Mouse (Mus musculus) bone marrow macrophage, adult 2 months (primary cell): ENCODE data around the gene Armh1. TPM values are rescaled to one million over a fixed set of nuclear protein-coding genes. Genes with fewer than 3 reads are reported as not detected.

Experiments used
- H3K27ac ChIP-seq: 2 replicates; pipeline ENCODE4 v1.5.1; 2012; ENCODE audit warnings: low read depth, low read length; ENCODE audit not compliant: insufficient read depth
- H3K4me1 ChIP-seq: 2 replicates; pipeline ENCODE4 v1.6.1; 2012; ENCODE audit warnings: low read length; ENCODE audit not compliant: control insufficient read depth, insufficient read depth
- H3K4me3 ChIP-seq: 2 replicates; pipeline ENCODE4 v1.5.1; 2012; ENCODE audit warnings: mild to moderate bottlenecking, low read length, moderate library complexity; ENCODE audit not compliant: insufficient read depth
- CTCF ChIP-seq: IDR thresholded peaks from 2 replicates; pipeline ENCODE4 v1.5.1; 2012; ENCODE audit warnings: low read depth, mild to moderate bottlenecking, low read length, moderate library complexity
- POLR2A ChIP-seq: IDR thresholded peaks from 2 replicates; pipeline ENCODE4 v1.6.1; 2012; ENCODE audit warnings: mild to moderate bottlenecking, low read depth, low read length, borderline replicate concordance
- polyA plus RNA-seq: library from polyadenylated mRNA; stranded (reverse); fragments of >200 nt; gene quantifications from 2 replicates; pipeline ENCODE4 v1.2.4, GENCODE M21; 2012; ENCODE audit not compliant: missing spikeins, insufficient read depth, insufficient read length

Armh1 gene
- polyA plus RNA-seq, 1 experiment, result not detected

GRCm38 (mm10) chr4:117169936-117170335 lies 82.0 kb downstream of the Armh1 start:
- H3K4me1 ChIP-seq, result peaks cover 11% of the 10 kb centered on the region
- TF ChIP-seq CTCF (no peak), POLR2A (no peak)
- no peak overlapping the region for H3K4me3 ChIP-seq
- H3K27ac ChIP-seq, result no peak overlapping the region

Other genes with a start within 250 kb of the Armh1 start
- 8.1 and 8.5 TPM in 2 replicates for gene Eif2b3, start 232.7 kb downstream of the Armh1 start, polyA plus RNA-seq
- gene Ptch2, start 156.1 kb downstream of the Armh1 start, polyA plus RNA-seq, result not detected in 2 replicates
- gene Btbd19, start 126.4 kb downstream of the Armh1 start, polyA plus RNA-seq, result 4.3 and 4.8 TPM in 2 replicates
- 2.2 and 4.4 TPM in 2 replicates for gene Tctex1d4, start 125.3 kb downstream of the Armh1 start, polyA plus RNA-seq
- 2.9 and 3.3 TPM in 2 replicates for gene Plk3, start 118.2 kb downstream of the Armh1 start, polyA plus RNA-seq
- 1,158 and 1,548 TPM in 2 replicates for gene Rps8, start 95.9 kb downstream of the Armh1 start, polyA plus RNA-seq
- gene Kif2c, start 69.5 kb downstream of the Armh1 start, polyA plus RNA-seq, result 17.2 and 20.5 TPM in 2 replicates
- gene Tmem53, start 174 bp downstream of the Armh1 start, polyA plus RNA-seq, result not detected in 2 replicates
- gene Rnf220, start 244.9 kb upstream of the Armh1 start, polyA plus RNA-seq, result 84.5 and 108 TPM in 2 replicates